Mouse (Mus musculus) stomach, embryonic 16.5 days (tissue): ENCODE measurements around the gene Zc3h12d. TPM values are rescaled to one million over a fixed set of nuclear protein-coding genes. Genes with fewer than 3 reads are reported as not detected.

ENCODE experiments used
- ATAC-seq: fragments of 200-750 bp; cut with Nextera tagmentation; 2 replicates; pipeline ENCODE4 v1.8.0; 2017; ENCODE audit warnings: moderate number of reproducible peaks, moderate TSS enrichment; ENCODE audit not compliant: insufficient read depth, low FRiP score
- H3K27ac ChIP-seq: fragments of 300-500 bp; sonication (generic); 2 replicates; pipeline ENCODE4 v1.5.1; 2014; ENCODE audit warnings: low read length
- H3K27me3 ChIP-seq: fragments of 300-500 bp; sonication (generic); 2 replicates; pipeline ENCODE4 v1.6.1; 2014; ENCODE audit warnings: low read length, control low read depth, mixed read lengths; ENCODE audit not compliant: control insufficient read depth, insufficient read depth
- H3K36me3 ChIP-seq: fragments of 300-500 bp; sonication (generic); 2 replicates; pipeline ENCODE4 v1.6.1; 2014; ENCODE audit warnings: low read length; ENCODE audit not compliant: control insufficient read depth, insufficient read depth
- H3K4me1 ChIP-seq: fragments of 300-500 bp; sonication (generic); 2 replicates; pipeline ENCODE4 v1.6.1; 2014; ENCODE audit warnings: low read length, control low read depth, mixed read lengths; ENCODE audit not compliant: control insufficient read depth, insufficient read depth
- H3K4me2 ChIP-seq: fragments of 300-500 bp; sonication (generic); 2 replicates; pipeline ENCODE4 v1.6.1; 2014; ENCODE audit warnings: low read depth, low read length, mixed read lengths
- H3K4me3 ChIP-seq: fragments of 300-500 bp; sonication (generic); replicated peaks from 2 replicates; pipeline ENCODE4 v1.5.1; 2014; ENCODE audit warnings: mild to moderate bottlenecking, low read length
- H3K9ac ChIP-seq: fragments of 300-500 bp; sonication (generic); 2 replicates; pipeline ENCODE4 v1.6.1; 2014; ENCODE audit warnings: low read length
- H3K9me3 ChIP-seq: fragments of 300-500 bp; sonication (generic); replicated peaks from 2 replicates; pipeline ENCODE4 v1.6.1; 2016; ENCODE audit warnings: low read length, control low read depth; ENCODE audit not compliant: control insufficient read depth
- WGBS: fragments of 180-500 bp; shearing (Covaris S2); extraction: QIAGEN DNeasy Blood & Tissue Kit; methylation state at CpG from one replicate; pipeline ENCODE4 v1.1.7; 2014; 5-methylcytosine and 5-hydroxymethylcytosine counted together
- polyA plus RNA-seq: library from polyadenylated mRNA; unstranded; fragments of >200 nt; fragmentation: Nextera tagmentation; extraction: Ambion mirVana; gene quantifications from 2 replicates; pipeline ENCODE4 v1.2.1, GENCODE M21; 2015

The Zc3h12d gene
- polyA plus RNA-seq, 1 experiment from 2014 or later = 0.43 TPM

DNA sequence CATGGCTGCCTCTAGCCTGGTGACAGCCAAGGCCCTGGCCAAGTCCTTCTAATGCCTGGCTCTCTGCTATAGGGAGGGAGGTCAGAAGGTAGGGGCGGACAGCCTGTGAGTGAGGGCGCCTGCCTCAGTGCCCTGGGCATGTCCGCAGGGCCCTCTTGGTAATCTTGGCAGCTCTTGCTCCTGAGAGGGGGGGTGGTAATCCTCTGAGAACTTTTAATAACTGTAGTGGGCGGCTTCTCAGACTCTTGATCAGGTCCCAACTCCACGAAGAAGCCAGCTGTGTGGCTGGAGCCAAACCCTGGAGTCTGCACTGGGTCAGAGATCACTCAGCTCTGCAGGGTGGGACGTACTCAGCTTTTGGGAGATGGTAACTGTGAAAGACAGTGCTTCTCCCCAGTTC lies 31.9 kb downstream of the Zc3h12d start:
- no peak for ATAC-seq
- Histone ChIP-seq H3K4me1 (0 out of 2 replicates have a peak, but pooled peaks cover 7% of the 10 kb centered on the region), H3K27me3 (peaks cover 14% of the 10 kb centered on the region), H3K4me3 (no peak overlapping the region), H3K36me3 (no peaks in the 10 kb centered on the region), H3K9me3 (no peaks in the 10 kb centered on the region; the same call in 1 of the 2 replicates), H3K4me2 (no peak overlapping the region), H3K27ac (no peak overlapping the region), H3K9ac (no peak overlapping the region)
- WGBS = 59% methylated on average over 6 of the region's 6 CpGs

- H3K27me3 ChIP-seq = peaks cover 14% of the 10 kb centered on the region
- H3K36me3 ChIP-seq = no peaks in the 10 kb centered on the region
- H3K4me1 ChIP-seq = 0 out of 2 replicates have a peak, but pooled peaks cover 7% of the 10 kb centered on the region
- 71% methylated on average over 3 of the region's 3 CpGs for WGBS
- no peak overlapping the region for H3K27ac ChIP-seq
- no peak overlapping the region for H3K4me3 ChIP-seq
- no peak overlapping the region for H3K4me2 ChIP-seq
- no peak for ATAC-seq
- H3K9ac ChIP-seq = no peak overlapping the region
- no peaks in the 10 kb centered on the region; the same call in 1 of the 2 replicates for H3K9me3 ChIP-seq
Measured at GRCm38 (mm10) chr10:7864806-7865205, 32.5 kb downstream of the Zc3h12d start.

DNA sequence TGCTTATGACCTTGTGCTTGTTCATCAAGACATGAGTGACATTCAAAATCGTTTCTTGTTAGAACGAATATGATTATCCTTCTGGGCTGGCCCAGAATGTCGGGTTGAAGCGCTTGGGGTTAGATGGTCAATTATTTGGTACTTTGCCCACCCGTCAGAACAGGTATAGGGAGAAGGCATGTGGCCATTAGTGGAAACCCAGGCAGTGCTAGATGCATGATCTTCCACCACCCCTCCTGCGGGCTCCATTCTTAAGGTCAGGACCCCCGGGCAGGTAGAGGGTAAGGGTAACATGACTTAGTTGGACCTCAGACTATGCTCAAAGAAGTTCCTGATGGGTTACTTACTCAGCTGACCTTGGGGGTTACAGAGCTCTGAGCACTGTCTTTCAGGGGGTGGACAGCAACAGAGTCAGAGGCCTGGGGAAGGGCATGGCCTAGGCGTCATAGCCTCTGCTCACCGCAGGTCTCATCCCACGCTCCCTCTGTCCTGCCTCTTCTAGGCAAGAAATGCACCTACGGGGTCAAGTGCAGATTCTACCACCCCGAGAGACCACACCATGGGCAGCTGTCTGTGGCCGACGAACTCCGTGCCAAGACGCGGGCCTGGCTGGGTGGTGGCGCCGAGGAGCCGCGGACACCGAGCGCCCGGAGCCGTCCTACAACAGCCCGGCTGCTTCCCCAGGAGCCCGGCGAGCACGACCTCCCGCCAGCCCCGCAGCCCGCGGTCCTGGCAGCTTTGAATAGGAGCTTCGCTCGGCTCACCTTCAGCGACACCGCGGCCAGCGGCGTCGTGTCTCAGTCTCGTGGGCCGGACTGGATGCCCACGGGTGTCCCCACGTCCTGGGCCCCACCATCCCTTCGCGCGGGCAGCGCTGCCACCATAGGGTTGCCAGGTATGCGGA lies 34.7 kb downstream of the Zc3h12d start:
- H3K9me3 ChIP-seq = no peaks in the 10 kb centered on the region; the same call in 1 of the 2 replicates
- H3K9ac ChIP-seq = peak overlapping the region; percentile 44
- ATAC-seq = no peak
- peak overlapping the region; percentile 41 for H3K4me3 ChIP-seq
- H3K27ac ChIP-seq = no peak overlapping the region
- H3K4me2 ChIP-seq = peak overlapping the region; percentile 57
- WGBS = 17% methylated on average over 50 of the region's 50 CpGs
- peaks cover 14% of the 10 kb centered on the region for H3K27me3 ChIP-seq
- H3K36me3 ChIP-seq = no peaks in the 10 kb centered on the region
- 0 out of 2 replicates have a peak, but pooled peaks cover 7% of the 10 kb centered on the region for H3K4me1 ChIP-seq

- H3K27ac ChIP-seq = no peak overlapping the region
- ATAC-seq = no peak
- H3K27me3 ChIP-seq = peaks cover 14% of the 10 kb centered on the region
- no peaks in the 10 kb centered on the region; the same call in 1 of the 2 replicates for H3K9me3 ChIP-seq
- no peaks in the 10 kb centered on the region for H3K36me3 ChIP-seq
- 27% methylated on average over 21 of the region's 21 CpGs for WGBS
- H3K4me1 ChIP-seq = 0 out of 2 replicates have a peak, but pooled peaks cover 7% of the 10 kb centered on the region
- H3K4me3 ChIP-seq = peak overlapping the region; percentile 41
- H3K9ac ChIP-seq = peak overlapping the region; percentile 44
- H3K4me2 ChIP-seq = peak overlapping the region; percentile 57
Measured at GRCm38 (mm10) chr10:7867666-7868030, 35.4 kb downstream of the Zc3h12d start.

- Histone ChIP-seq H3K9me3 (no peaks in the 10 kb centered on the region), H3K27me3 (peaks cover 14% of the 10 kb centered on the region), H3K36me3 (no peaks in the 10 kb centered on the region), H3K4me3 (no peak overlapping the region), H3K4me2 (no peak overlapping the region), H3K4me1 (0 out of 2 replicates have a peak, but pooled peaks cover 7% of the 10 kb centered on the region), H3K27ac (no peak overlapping the region), H3K9ac (no peak overlapping the region)
- 67% methylated on average over 8 of the region's 8 CpGs for WGBS
- ATAC-seq = no peak
Measured at GRCm38 (mm10) chr10:7869746-7870145, 37.5 kb downstream of the Zc3h12d start.

- H3K27ac ChIP-seq = no peak overlapping the region
- WGBS = 66% methylated on average over 11 of the region's 11 CpGs
- no peak overlapping the region for H3K4me2 ChIP-seq
- no peak overlapping the region for H3K9ac ChIP-seq
- ATAC-seq = no peak
- 0 out of 2 replicates have a peak, but pooled peaks cover 7% of the 10 kb centered on the region for H3K4me1 ChIP-seq
- H3K36me3 ChIP-seq = no peaks in the 10 kb centered on the region
- peaks cover 14% of the 10 kb centered on the region for H3K27me3 ChIP-seq
- H3K4me3 ChIP-seq = no peak overlapping the region
- no peaks in the 10 kb centered on the region for H3K9me3 ChIP-seq
Measured at GRCm38 (mm10) chr10:7870571-7871315, 38.5 kb downstream of the Zc3h12d start.

DNA sequence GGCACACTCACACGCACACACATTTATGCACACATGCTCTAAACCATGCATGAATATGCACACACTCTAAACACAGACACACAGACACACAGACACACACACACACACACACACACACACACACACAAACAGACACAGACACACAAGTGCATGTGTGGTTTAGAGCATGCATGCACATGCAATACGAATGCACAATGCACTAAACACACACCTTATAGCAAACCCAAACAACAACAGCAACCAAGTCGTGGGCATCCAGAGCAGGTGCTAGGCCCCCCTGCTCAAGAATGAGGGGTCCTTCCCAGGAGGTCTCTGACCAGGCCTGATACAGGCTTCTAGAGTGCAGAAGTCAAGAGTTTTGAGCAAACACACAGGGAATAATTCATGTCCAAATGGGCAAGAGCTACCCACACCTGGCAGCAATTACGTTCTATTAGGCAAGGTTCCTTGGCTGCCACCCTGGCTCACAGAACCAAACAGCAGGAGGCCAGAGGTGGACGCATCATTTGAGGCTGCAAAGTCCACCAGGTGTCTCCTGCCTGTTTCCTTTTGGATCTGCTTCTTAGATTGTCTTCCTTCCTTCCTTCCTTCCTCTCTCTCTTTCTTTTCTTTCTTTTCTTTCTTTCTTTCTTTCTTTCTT lies 39.2 kb downstream of the Zc3h12d start:
- 0 out of 2 replicates have a peak, but pooled peaks cover 7% of the 10 kb centered on the region for H3K4me1 ChIP-seq
- no peak overlapping the region for H3K27ac ChIP-seq
- ATAC-seq = no peak
- no peak overlapping the region for H3K4me2 ChIP-seq
- H3K9me3 ChIP-seq = no peaks in the 10 kb centered on the region
- no peaks in the 10 kb centered on the region for H3K36me3 ChIP-seq
- no peak overlapping the region for H3K9ac ChIP-seq
- H3K27me3 ChIP-seq = peaks cover 14% of the 10 kb centered on the region
- no peak overlapping the region for H3K4me3 ChIP-seq
- WGBS = 83% methylated on average over 5 of the region's 5 CpGs

GRCm38 (mm10) chr10:7874194-7874593 lies 41.9 kb downstream of the Zc3h12d start:
- Histone ChIP-seq H3K4me3 (no peak overlapping the region), H3K36me3 (no peaks in the 10 kb centered on the region), H3K27me3 (no peaks in the 10 kb centered on the region), H3K27ac (no peak overlapping the region), H3K4me2 (no peak overlapping the region), H3K9ac (no peak overlapping the region), H3K4me1 (no peaks in the 10 kb centered on the region), H3K9me3 (no peaks in the 10 kb centered on the region)
- ATAC-seq = no peak
- whole genome bisulfite sequencing = 72% methylated on average over 7 of the region's 7 CpGs
